Mouse (Mus musculus) C2C12 (cell line): ENCODE data around the gene Apba1.

Experiments used
- CEBPB ChIP-seq: IDR thresholded peaks from one replicate; pipeline ENCODE4 v1.6.1; 2011; ENCODE audit warnings: low read depth, mild to moderate bottlenecking, control low read depth, moderate library complexity
- CTCF ChIP-seq: IDR thresholded peaks from one replicate; pipeline ENCODE4 v1.5.1; 2011; ENCODE audit not compliant: control insufficient read depth, insufficient read depth, insufficient read length
- FOSL1 ChIP-seq: IDR thresholded peaks from one replicate; pipeline ENCODE4 v1.8.0; 2011; ENCODE audit warnings: mild to moderate bottlenecking, low read length; ENCODE audit not compliant: poor library complexity, insufficient read depth, severe bottlenecking
- MAX ChIP-seq: IDR thresholded peaks from one replicate; pipeline ENCODE4 v1.6.1; 2011; ENCODE audit warnings: mild to moderate bottlenecking, control low read depth
- MYOD1 ChIP-seq: IDR thresholded peaks from one replicate; pipeline ENCODE4 v1.6.1; 2011; ENCODE audit warnings: low read depth; ENCODE audit not compliant: control insufficient read depth, insufficient read length
- MYOG ChIP-seq: IDR thresholded peaks from one replicate; pipeline ENCODE4 v1.6.1; 2011; ENCODE audit not compliant: control insufficient read depth, insufficient read length; ENCODE audit errors: extremely low read depth
- USF1 ChIP-seq: IDR thresholded peaks from one replicate; pipeline ENCODE4 v1.6.1; 2011; ENCODE audit warnings: low read depth, mild to moderate bottlenecking, control low read depth, moderate library complexity

GRCm38 (mm10) chr19:23771971-23772370 lies 13.3 kb downstream of the Apba1 start:
- TF ChIP-seq MAX: no peak
- no peak for TF ChIP-seq CTCF
- TF ChIP-seq USF1: no peak
- TF ChIP-seq MYOD1: no peak
- TF ChIP-seq CEBPB: no peak
- TF ChIP-seq MYOG: no peak
- no peak for TF ChIP-seq FOSL1
